Mouse (Mus musculus) lung, postnatal 0 days (tissue): ENCODE measurements around the gene Tanc1.

ENCODE experiments used
- CTCF ChIP-seq: IDR thresholded peaks from 2 replicates; pipeline ENCODE4 v1.5.1; 2016; ENCODE audit warnings: antibody characterized with exemption, mild to moderate bottlenecking
- EP300 ChIP-seq: IDR thresholded peaks from 2 replicates; pipeline ENCODE4 v1.6.1; 2016; ENCODE audit warnings: antibody characterized with exemption, mild to moderate bottlenecking, control low read depth

GRCm38 (mm10) chr2:59746070-59746469, 134.2 kb downstream of the Tanc1 start:
- TF ChIP-seq CTCF (no peak), EP300 (no peak)
